Mouse (Mus musculus): ENCODE results near the gene Zfp958.

- TF ChIP-seq CTCF (IDR thresholded peaks at IDR 0.05; ENCODE audit: borderline replicate concordance, insufficient read depth, low read depth, low read length) (no peak), POLR2A (IDR thresholded peaks at IDR 0.05; ENCODE audit: borderline replicate concordance, insufficient read depth, low read length) (no peak)
These were observed 28.3 kb upstream of the Zfp958 start for GRCm38 (mm10) chr8:4584660-4585059.
